Mouse (Mus musculus) left cerebral cortex, postnatal 36 days (tissue): ENCODE data around the gene Dennd5b. TPM values are rescaled to one million over a fixed set of nuclear protein-coding genes. Genes with fewer than 3 reads are reported as not detected.

Experiments
- total RNA-seq, 2 experiments: library from RNA; stranded (reverse); gene quantifications; 2 replicates each; pipeline ENCODE4 v1.2.3; 2021

The Dennd5b gene
- total RNA-seq, 2 experiments from 2014 or later = 59.9 to 68.9 TPM

Other genes starting within 250 kb of the Dennd5b start
- 1 to 10 TPM; 7.2 to 7.6 TPM for gene Caprin2, start 205.4 kb downstream of the Dennd5b start, total RNA-seq
- gene Sinhcaf, start 155.2 kb downstream of the Dennd5b start, total RNA-seq = 1 to 10 TPM; 1.3 to 3.2 TPM
- gene Gm10203, start 28.5 kb upstream of the Dennd5b start, total RNA-seq = not detected
- gene Etfbkmt, start 38.2 kb upstream of the Dennd5b start, total RNA-seq = 1 to 10 TPM; 1.7 to 2.5 TPM
- gene Amn1, start 87.0 kb upstream of the Dennd5b start, total RNA-seq = 10 to 100 TPM; 30.6 to 34.4 TPM
- 10 to 100 TPM; 12.3 to 18.4 TPM for gene Resf1, start 207.7 kb upstream of the Dennd5b start, total RNA-seq